Mouse (Mus musculus): ENCODE data around the gene Prr14.
"Not testable (repeated sequence)": the region's sequence is repeated elsewhere in the genome, so short reads cannot be mapped to it uniquely, and the experiment has no call there.

Gene Prr14

GRCm38 (mm10) chr7:127471646-127472010 lies 12.2 kb downstream of the Prr14 start:
- peak in 1 of 2 experiments; percentile 47 for DNase-seq (ENCODE audit: low spot score in 2 of 2)

- peak in 1 of 2 experiments; percentile 32 for DNase-seq (ENCODE audit: low spot score in 2 of 2)
Observed at GRCm38 (mm10) chr7:127472060-127472459, 12.6 kb downstream of the Prr14 start.

- no peak for DNase-seq (ENCODE audit: low spot score in 2 of 2)
Observed at GRCm38 (mm10) chr7:127473705-127474104, 14.3 kb downstream of the Prr14 start.

- no peak for DNase-seq (ENCODE audit: low spot score in 2 of 2)
Observed at GRCm38 (mm10) chr7:127474378-127475070, 15.1 kb downstream of the Prr14 start.

- no peak for DNase-seq (ENCODE audit: low spot score in 2 of 2)
Observed at GRCm38 (mm10) chr7:127475186-127475740, 15.9 kb downstream of the Prr14 start.

GRCm38 (mm10) chr7:127476336-127476735 lies 16.9 kb downstream of the Prr14 start:
- DNase-seq (ENCODE audit: low spot score in 2 of 2) = no peak

- no peak for DNase-seq (ENCODE audit: low spot score in 2 of 2)
Observed at GRCm38 (mm10) chr7:127476855-127477254, 17.4 kb downstream of the Prr14 start.

GRCm38 (mm10) chr7:127477687-127478634 lies 18.6 kb downstream of the Prr14 start:
- DNase-seq (ENCODE audit: low spot score in 2 of 2) = peak; percentile 99 to 100

GRCm38 (mm10) chr7:127478635-127479317 lies 19.4 kb downstream of the Prr14 start, which contains the start of gene Fbrs:
Gene Fbrs (plus strand): TSS chr7:127479199.
- peak; percentile 91 to 92 for DNase-seq (ENCODE audit: low spot score in 2 of 2)

GRCm38 (mm10) chr7:127479318-127480225 lies 20.2 kb downstream of the Prr14 start:
- peak in 1 of 2 experiments; percentile 24 for DNase-seq (ENCODE audit: low spot score in 2 of 2)

GRCm38 (mm10) chr7:127480321-127480720 lies 20.9 kb downstream of the Prr14 start:
- no peak for DNase-seq (ENCODE audit: low spot score in 2 of 2)

- no peak for DNase-seq (ENCODE audit: low spot score in 2 of 2)
Observed at GRCm38 (mm10) chr7:127485416-127485815, 26.0 kb downstream of the Prr14 start.

GRCm38 (mm10) chr7:127488364-127488763 lies 29.0 kb downstream of the Prr14 start:
- DNase-seq (ENCODE audit: low spot score in 2 of 2) = not testable (repeated sequence)

- no peak for DNase-seq (ENCODE audit: low spot score in 2 of 2)
Observed at GRCm38 (mm10) chr7:127489982-127490381, 30.6 kb downstream of the Prr14 start.

- no peak for DNase-seq (ENCODE audit: low spot score in 2 of 2)
Observed at GRCm38 (mm10) chr7:127491846-127492245, 32.4 kb downstream of the Prr14 start.

- DNase-seq (ENCODE audit: low spot score in 2 of 2) = no peak
Observed at GRCm38 (mm10) chr7:127494648-127495047, 35.2 kb downstream of the Prr14 start.

- DNase-seq (ENCODE audit: low spot score in 2 of 2) = no peak
Observed at GRCm38 (mm10) chr7:127497382-127497781, 38.0 kb downstream of the Prr14 start.

GRCm38 (mm10) chr7:127498407-127498806 lies 39.0 kb downstream of the Prr14 start:
- peak in 1 of 2 experiments; percentile 42 for DNase-seq (ENCODE audit: low spot score in 2 of 2)

GRCm38 (mm10) chr7:127508291-127508690 lies 48.9 kb downstream of the Prr14 start:
- DNase-seq (ENCODE audit: low spot score in 2 of 2) = no peak

GRCm38 (mm10) chr7:127509830-127510229 lies 50.4 kb downstream of the Prr14 start:
- not testable (repeated sequence) for DNase-seq (ENCODE audit: low spot score in 2 of 2)

- DNase-seq (ENCODE audit: low spot score in 2 of 2) = no peak
Observed at GRCm38 (mm10) chr7:127511241-127511640, 51.8 kb downstream of the Prr14 start.
